ENCODE assay signal across 8 mouse cellular contexts in the genomic region with DNA sequence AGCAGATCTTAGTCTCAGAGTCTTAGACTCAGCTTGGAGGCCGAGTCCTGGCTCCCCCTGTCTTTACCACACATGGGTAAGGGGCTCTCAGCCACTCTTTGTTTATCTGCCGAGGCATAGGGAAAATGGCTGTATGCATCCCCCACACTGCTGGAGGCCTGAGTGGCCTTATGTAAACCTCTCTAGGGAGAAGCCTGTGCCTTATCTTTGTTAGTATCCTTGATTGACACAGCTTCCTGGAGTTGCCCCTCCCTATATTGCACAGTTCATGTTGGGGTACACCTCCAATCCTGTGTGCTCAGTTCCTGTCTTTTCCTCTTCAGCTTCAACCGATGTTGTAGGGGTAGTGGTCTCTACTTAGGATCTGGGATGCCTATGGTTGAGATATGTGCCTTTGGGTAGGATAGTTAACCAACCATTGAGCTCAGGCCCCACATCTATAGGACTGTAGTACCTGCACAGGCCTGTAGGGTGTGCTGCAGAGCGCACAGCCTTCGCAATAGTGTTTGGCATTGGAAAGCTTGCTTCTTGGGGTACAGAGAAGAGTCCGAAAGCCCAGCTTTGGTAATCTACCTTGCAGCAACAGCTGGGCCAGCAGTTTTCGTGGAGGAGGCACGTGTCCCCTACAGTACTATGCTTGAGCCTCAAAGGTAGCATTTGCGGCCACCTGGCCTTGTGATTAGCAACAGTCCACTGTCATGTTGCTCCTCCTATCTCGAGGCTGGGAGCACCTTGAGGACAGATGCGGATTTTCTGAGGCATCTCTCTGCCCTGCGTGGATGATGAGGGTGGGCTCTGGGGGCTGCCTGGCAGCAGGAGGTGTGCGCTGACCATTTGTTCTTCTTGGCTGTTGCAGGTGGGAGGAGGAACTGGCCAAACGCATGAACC. TPM values are rescaled to one million over a fixed set of nuclear protein-coding genes. Genes with fewer than 3 reads are reported as not detected.
DNase-seq lines count a peak whose midpoint lies in the region; ATAC-seq and TF ChIP-seq lines count a peak whose summit lies in the region.

A gene (plus strand): TSS at position 830 of the 888 bp plus-strand sequence.

- ATAC-seq in hindbrain, embryonic 14.5 days (ENCODE audit: low FRiP score) = no peak
- no peak for ATAC-seq in heart, embryonic 11.5 days (replicated peaks; ENCODE audit: insufficient number of reproducible peaks, low FRiP score, low TSS enrichment)

- H3K9ac ChIP-seq in hindbrain, embryonic 14.5 days = no peak within 1 kb of the TSS
- peak within 1 kb of the TSS; percentile 69 for H3K9ac ChIP-seq in heart, embryonic 11.5 days (ENCODE audit: low read depth, low read length)

- H3K27ac ChIP-seq in hindbrain, embryonic 10.5 days = peak within 1 kb of the TSS; percentile 77
- H3K27ac ChIP-seq in hindbrain, embryonic 14.5 days = no peak within 1 kb of the TSS
- H3K27ac ChIP-seq in heart, embryonic 11.5 days (ENCODE audit: low read depth, low read length) = peak within 1 kb of the TSS; percentile 86

- WGBS in hindbrain, embryonic 10.5 days = 51% methylated on average over 14 of the region's 14 CpGs
- WGBS in hindbrain, embryonic 14.5 days = 49% methylated on average over 14 of the region's 14 CpGs
- whole genome bisulfite sequencing in heart, embryonic 11.5 days (ENCODE audit: insufficient replicate concordance) = 35% methylated on average over 14 of the region's 14 CpGs

- TF ChIP-seq CTCF in E14TG2a.4 (conservative IDR thresholded peaks at IDR 0.05; ENCODE audit: low read length) = peak; percentile 99

- no peak within 1 kb of the TSS for H3K4me2 ChIP-seq in hindbrain, embryonic 14.5 days (replicated peaks)
- H3K4me2 ChIP-seq in heart, embryonic 11.5 days = peak within 1 kb of the TSS; percentile 45

- peaks cover 57% of the 10 kb centered on the region for H3K4me1 ChIP-seq in hindbrain, embryonic 10.5 days (replicated peaks)
- H3K4me1 ChIP-seq in hindbrain, embryonic 14.5 days (replicated peaks; ENCODE audit: control insufficient read depth, insufficient read depth, low read length) = peaks cover 31% of the 10 kb centered on the region
- peaks cover 81% of the 10 kb centered on the region for H3K4me1 ChIP-seq in E14TG2a.4 (replicated peaks; ENCODE audit: low read depth, low read length)
- peaks cover 56% of the 10 kb centered on the region for H3K4me1 ChIP-seq in heart, embryonic 11.5 days (ENCODE audit: control insufficient read depth, insufficient read depth, low read length)
- peaks cover 59% of the 10 kb centered on the region for H3K4me1 ChIP-seq in megakaryocyte, embryonic 14.5 days

- no peaks in the 10 kb centered on the region for H3K9me3 ChIP-seq in hindbrain, embryonic 10.5 days
- no peaks in the 10 kb centered on the region for H3K9me3 ChIP-seq in hindbrain, embryonic 14.5 days (ENCODE audit: control insufficient read depth, low read length)
- H3K9me3 ChIP-seq in E14TG2a.4 (ENCODE audit: low read length) = no peaks in the 10 kb centered on the region
- H3K9me3 ChIP-seq in heart, embryonic 11.5 days (replicated peaks; ENCODE audit: control insufficient read depth, low read length) = no peaks in the 10 kb centered on the region
- no peaks in the 10 kb centered on the region for H3K9me3 ChIP-seq in megakaryocyte, embryonic 14.5 days

- intact Hi-C loops in left cerebral cortex, postnatal 14 days (cut with DNase I) = no loop called here

- H3K27me3 ChIP-seq in hindbrain, embryonic 10.5 days (ENCODE audit: insufficient read depth, poor library complexity, severe bottlenecking) = no peaks in the 10 kb centered on the region; the same call in 1 of the 2 replicates
- H3K27me3 ChIP-seq in hindbrain, embryonic 14.5 days (ENCODE audit: control insufficient read depth, insufficient read depth, low read length) = no peaks in the 10 kb centered on the region
- H3K27me3 ChIP-seq in E14TG2a.4 (ENCODE audit: insufficient read depth, low read length) = no peaks in the 10 kb centered on the region
- no peaks in the 10 kb centered on the region for H3K27me3 ChIP-seq in heart, embryonic 11.5 days (ENCODE audit: control insufficient read depth, insufficient read depth, low read length)
- peaks cover 65% of the 10 kb centered on the region for H3K27me3 ChIP-seq in megakaryocyte, embryonic 14.5 days (replicated peaks)

- no peak within 1 kb of the TSS for H3K4me3 ChIP-seq in hindbrain, embryonic 10.5 days
- no peak within 1 kb of the TSS for H3K4me3 ChIP-seq in hindbrain, embryonic 14.5 days (replicated peaks; ENCODE audit: low read length)
- H3K4me3 ChIP-seq in E14TG2a.4 (replicated peaks; ENCODE audit: low read length) = peak within 1 kb of the TSS; percentile 73; the same call in 1 of the 2 replicates
- H3K4me3 ChIP-seq in heart, embryonic 11.5 days (ENCODE audit: low read depth, low read length) = no peak within 1 kb of the TSS
- H3K4me3 ChIP-seq in megakaryocyte, embryonic 14.5 days (replicated peaks) = peak within 1 kb of the TSS; percentile 43

- peaks cover 31% of the 10 kb centered on the region for H3K36me3 ChIP-seq in hindbrain, embryonic 10.5 days
- H3K36me3 ChIP-seq in hindbrain, embryonic 14.5 days (replicated peaks; ENCODE audit: control insufficient read depth, insufficient read depth) = peaks cover 21% of the 10 kb centered on the region
- peaks cover 27% of the 10 kb centered on the region for H3K36me3 ChIP-seq in E14TG2a.4 (ENCODE audit: insufficient read depth, low read length)
- H3K36me3 ChIP-seq in heart, embryonic 11.5 days (ENCODE audit: control insufficient read depth, insufficient read depth, low read length) = peaks cover 5% of the 10 kb centered on the region; the same call in 1 of the 2 replicates
- no peaks in the 10 kb centered on the region for H3K36me3 ChIP-seq in megakaryocyte, embryonic 14.5 days (replicated peaks; ENCODE audit: low read length)

- DNase-seq in hindbrain, embryonic 10.5 days (ENCODE audit: low spot score) = peak; percentile 70
- DNase-seq in hindbrain, embryonic 14.5 days (ENCODE audit: low spot score) = no peak
- DNase-seq in cerebellum, adult 18-20 months = peak; percentile 59 to 77
- peak; percentile 61 to 63 for DNase-seq in left cerebral cortex, postnatal 14 days (ENCODE audit: low spot score in 2 of 2)
- DNase-seq in thymus, postnatal 10 days (ENCODE audit: low spot score in 2 of 2) = peak; percentile 60 to 74

RNA-seq across cellular contexts. Expression of the gene that starts here (rescaled TPM):
- not detected in 2 replicates for polyA plus RNA-seq in hindbrain, embryonic 10.5 days (2016; fragmentation: Nextera tagmentation; extraction: Ambion mirVana)
- 0.07 TPM in 1 of 2 replicates, not detected in the other for polyA plus RNA-seq in hindbrain, embryonic 14.5 days (2014; fragmentation: Nextera tagmentation; extraction: Ambion mirVana)
- not detected in 2 replicates for polyA plus RNA-seq in heart, embryonic 11.5 days (2014; fragmentation: Nextera tagmentation; extraction: Ambion mirVana)
- total RNA-seq in left cerebral cortex, postnatal 14 days (2021) = not detected
- polyA plus RNA-seq in megakaryocyte, embryonic 14.5 days (2012; ENCODE audit: insufficient read depth, low replicate concordance) = 0.03 TPM in 1 of 2 replicates, not detected in the other

Comparison
In these comparisons a context has a peak if more than half of its experiments do, and no peak if none do; other contexts are left out.
1. Peak in DNase-seq and H3K27ac ChIP-seq in hindbrain, embryonic 10.5 days; RNA of the gene not detected or under 1 TPM.
2. Peak in DNase-seq in left cerebral cortex, postnatal 14 days; RNA of the gene not detected or under 1 TPM.
3. H3K4me3 ChIP-seq: peak in E14TG2a.4 (single experiment) and megakaryocyte, embryonic 14.5 days (single experiment); none in hindbrain, embryonic 10.5 days (single experiment), hindbrain, embryonic 14.5 days (single experiment) and heart, embryonic 11.5 days (single experiment).